Mouse (Mus musculus) lung, embryonic 14.5 days (tissue): ENCODE results near the gene Lrig2. TPM values are rescaled to one million over a fixed set of nuclear protein-coding genes. Genes with fewer than 3 reads are reported as not detected.
"Not testable (repeated sequence)": the region's sequence is repeated elsewhere in the genome, so short reads cannot be mapped to it uniquely, and the experiment has no call there.

Experiments used
- ATAC-seq: fragments of 200-750 bp; cut with Nextera tagmentation; 2 replicates; pipeline ENCODE4 v1.8.0; 2017; ENCODE audit warnings: mild to moderate bottlenecking, moderate TSS enrichment, moderate library complexity; ENCODE audit not compliant: insufficient read depth
- DNase-seq: peaks from one replicate; pipeline ENCODE4 v3.0.0-alpha.2; 2015
- H3K27ac ChIP-seq: fragments of 300-500 bp; sonication (generic); 2 replicates; pipeline ENCODE4 v1.5.1; 2014; ENCODE audit warnings: low read depth, mild to moderate bottlenecking, moderate library complexity
- H3K27me3 ChIP-seq: fragments of 300-500 bp; sonication (generic); 2 replicates; pipeline ENCODE4 v1.6.1; 2014; ENCODE audit warnings: low read length, control low read depth; ENCODE audit not compliant: insufficient read depth
- H3K36me3 ChIP-seq: fragments of 300-500 bp; sonication (generic); 2 replicates; pipeline ENCODE4 v1.6.1; 2014; ENCODE audit warnings: control low read depth; ENCODE audit not compliant: insufficient read depth
- H3K4me1 ChIP-seq: fragments of 300-500 bp; sonication (generic); 2 replicates; pipeline ENCODE4 v1.6.1; 2014; ENCODE audit warnings: antibody characterized with exemption, control low read depth; ENCODE audit not compliant: insufficient read depth
- H3K4me2 ChIP-seq: fragments of 300-500 bp; sonication (generic); 2 replicates; pipeline ENCODE4 v1.6.1; 2014; ENCODE audit warnings: mild to moderate bottlenecking
- H3K4me3 ChIP-seq: fragments of 300-500 bp; sonication (generic); 2 replicates; pipeline ENCODE4 v1.5.1; 2014; ENCODE audit warnings: low read depth, low read length
- H3K9ac ChIP-seq: fragments of 300-500 bp; sonication (generic); 2 replicates; pipeline ENCODE4 v1.6.1; 2014
- H3K9me3 ChIP-seq: fragments of 300-500 bp; sonication (generic); 2 replicates; pipeline ENCODE4 v1.6.1; 2016; ENCODE audit warnings: low read depth, low read length, control low read depth
- CTCF ChIP-seq: IDR thresholded peaks from 2 replicates; pipeline ENCODE4 v1.5.1; 2016; ENCODE audit warnings: antibody characterized with exemption, low read depth
- WGBS: fragments of 180-500 bp; shearing (Covaris S2); extraction: QIAGEN DNeasy Blood & Tissue Kit; methylation state at CpG from one replicate; pipeline ENCODE4 v1.1.7; 2014; 5-methylcytosine and 5-hydroxymethylcytosine counted together
- polyA plus RNA-seq: library from polyadenylated mRNA; unstranded; fragments of >200 nt; fragmentation: Nextera tagmentation; extraction: Ambion mirVana; gene quantifications from 2 replicates; pipeline ENCODE4 v1.2.1, GENCODE M21; 2014

Gene Lrig2
- polyA plus RNA-seq, 1 experiment from 2014 or later: 18.8 TPM

DNA sequence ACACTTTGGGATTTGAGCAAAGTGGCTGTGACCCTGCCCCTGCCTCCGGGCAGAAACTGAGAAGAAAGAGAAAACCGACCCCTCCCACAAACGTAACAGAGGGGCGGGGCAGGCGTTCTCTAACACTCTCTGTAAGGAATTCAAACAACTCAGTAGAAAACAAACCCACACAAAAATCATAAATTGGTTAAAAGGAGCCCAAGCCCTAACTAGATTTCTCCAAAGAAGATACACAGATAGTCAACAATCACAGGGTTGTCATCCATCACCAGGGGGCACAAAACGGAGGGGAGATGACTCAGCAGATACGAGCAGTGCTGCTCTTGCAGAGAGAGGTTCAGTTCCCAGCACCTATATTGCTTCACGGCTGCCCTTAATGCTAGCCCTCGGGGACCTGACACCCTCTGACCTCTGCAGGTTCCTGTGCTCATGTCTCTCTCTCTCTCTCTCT is 77.4 kb downstream of the Lrig2 start:
- H3K36me3 ChIP-seq: no peaks in the 10 kb centered on the region
- no peak overlapping the region for H3K9ac ChIP-seq
- H3K27ac ChIP-seq: no peak overlapping the region
- ATAC-seq (no peak), DNase-seq (peak; percentile 68)
- TF ChIP-seq CTCF: peak; percentile 9; the same call in 1 of the 2 replicates
- 4% methylated on average over 9 of the region's 9 CpGs for WGBS
- peaks cover 6% of the 10 kb centered on the region for H3K4me1 ChIP-seq
- peak overlapping the region; percentile 22 for H3K4me3 ChIP-seq
- H3K4me2 ChIP-seq: peak overlapping the region; percentile 54
- H3K27me3 ChIP-seq: no peaks in the 10 kb centered on the region
- H3K9me3 ChIP-seq: no peaks in the 10 kb centered on the region

DNA sequence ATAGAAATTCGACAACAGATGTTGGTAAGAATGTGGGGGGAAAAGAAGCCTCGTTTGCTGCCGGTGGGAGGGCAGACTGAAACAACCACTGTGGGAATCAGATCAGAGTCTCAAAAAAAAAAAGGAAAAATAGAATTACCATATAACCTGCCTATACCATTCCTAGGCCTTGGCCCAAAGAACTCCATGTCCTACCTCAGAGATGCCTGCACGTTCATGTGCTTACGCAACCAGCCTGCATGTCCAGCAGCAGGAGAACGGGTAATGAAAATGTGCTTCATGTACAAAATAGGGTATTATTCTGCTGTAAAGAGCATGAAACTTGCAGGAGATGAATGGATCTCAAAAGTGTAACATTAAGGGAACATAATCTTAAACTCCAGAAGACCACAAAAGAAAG is 79.1 kb downstream of the Lrig2 start:
- Histone ChIP-seq H3K27ac (no peak overlapping the region), H3K4me1 (peaks cover 6% of the 10 kb centered on the region), H3K27me3 (no peaks in the 10 kb centered on the region), H3K36me3 (no peaks in the 10 kb centered on the region), H3K4me2 (no peak overlapping the region), H3K9ac (no peak overlapping the region), H3K4me3 (no peak overlapping the region), H3K9me3 (no peaks in the 10 kb centered on the region)
- ATAC-seq: no peak
- TF ChIP-seq CTCF: no peak
- 72% methylated on average over 6 of the region's 6 CpGs for WGBS
- DNase-seq: no peak

DNA sequence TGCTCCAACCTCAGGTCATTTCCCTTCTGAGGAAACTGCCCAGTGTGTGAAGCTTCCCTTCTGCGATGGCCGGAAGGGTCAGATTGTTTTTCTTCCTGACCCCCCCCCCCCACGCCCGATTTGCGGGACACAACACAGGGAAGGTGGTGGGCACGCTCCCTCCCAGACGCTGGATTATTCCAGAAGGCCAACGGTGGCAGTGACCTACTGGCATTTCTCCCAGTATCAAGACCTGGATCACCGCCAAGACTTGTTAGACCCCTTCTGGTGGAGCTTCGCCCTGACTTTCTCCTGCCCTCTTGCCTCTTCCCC is 79.9 kb downstream of the Lrig2 start:
- no peaks in the 10 kb centered on the region for H3K36me3 ChIP-seq
- H3K4me1 ChIP-seq: peaks cover 6% of the 10 kb centered on the region
- 0 out of 2 replicates have a peak overlapping the region, but pooled peaks have one; percentile 46 for H3K27ac ChIP-seq
- no peaks in the 10 kb centered on the region for H3K27me3 ChIP-seq
- 20% methylated on average over 10 of the region's 10 CpGs for WGBS
- TF ChIP-seq CTCF: no peak
- no peak overlapping the region for H3K9ac ChIP-seq
- H3K9me3 ChIP-seq: no peaks in the 10 kb centered on the region
- H3K4me2 ChIP-seq: no peak overlapping the region
- ATAC-seq (peak; percentile 71; the same call in 1 of the 2 replicates), DNase-seq (peak; percentile 74)
- no peak overlapping the region for H3K4me3 ChIP-seq

DNA sequence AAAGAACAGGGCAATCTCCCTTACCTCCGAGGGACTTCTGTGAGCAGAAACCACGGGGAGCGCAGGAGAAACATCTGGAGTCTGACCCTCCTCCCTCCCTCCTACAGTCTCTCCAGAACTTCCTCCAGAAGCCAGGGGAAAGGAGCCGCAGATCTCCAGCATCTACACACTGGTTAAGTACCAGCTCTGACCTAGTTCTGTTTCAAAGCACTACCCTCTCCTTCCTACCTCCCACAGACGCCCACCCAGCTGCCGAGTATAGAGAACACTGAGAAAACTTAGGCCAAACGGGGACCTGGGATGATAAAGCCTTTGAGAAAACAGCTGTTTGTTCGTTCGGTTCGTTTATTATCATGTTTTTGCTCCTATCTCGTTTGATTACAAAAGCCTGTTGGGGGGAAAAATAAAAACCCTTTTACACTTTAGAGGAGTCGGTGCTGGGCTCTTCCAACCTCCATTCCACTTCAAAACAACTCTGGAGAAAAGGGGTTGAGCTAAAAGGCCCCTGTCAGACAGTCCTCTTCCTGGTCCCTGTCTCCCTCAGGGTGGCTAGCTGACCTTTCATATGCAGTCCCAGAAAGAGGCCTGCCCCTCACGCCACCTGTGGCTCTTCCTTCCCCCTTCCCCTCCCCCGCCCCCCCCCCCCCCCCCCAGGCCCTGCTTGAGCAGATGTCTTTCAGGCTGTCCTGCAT is 80.4 kb downstream of the Lrig2 start:
- H3K36me3 ChIP-seq: no peaks in the 10 kb centered on the region
- ATAC-seq: no peak; the same call in 1 of the 2 replicates
- TF ChIP-seq CTCF: no peak
- H3K4me1 ChIP-seq: peaks cover 6% of the 10 kb centered on the region
- 16% methylated on average over 13 of the region's 14 CpGs for WGBS
- no peak overlapping the region for H3K4me3 ChIP-seq
- DNase-seq: no peak
- H3K9me3 ChIP-seq: no peaks in the 10 kb centered on the region
- peak overlapping the region; percentile 3; the same call in 1 of the 2 replicates for H3K4me2 ChIP-seq
- no peak overlapping the region for H3K9ac ChIP-seq
- H3K27ac ChIP-seq: peak overlapping the region; percentile 60; the same call in 1 of the 2 replicates
- H3K27me3 ChIP-seq: no peaks in the 10 kb centered on the region

DNA sequence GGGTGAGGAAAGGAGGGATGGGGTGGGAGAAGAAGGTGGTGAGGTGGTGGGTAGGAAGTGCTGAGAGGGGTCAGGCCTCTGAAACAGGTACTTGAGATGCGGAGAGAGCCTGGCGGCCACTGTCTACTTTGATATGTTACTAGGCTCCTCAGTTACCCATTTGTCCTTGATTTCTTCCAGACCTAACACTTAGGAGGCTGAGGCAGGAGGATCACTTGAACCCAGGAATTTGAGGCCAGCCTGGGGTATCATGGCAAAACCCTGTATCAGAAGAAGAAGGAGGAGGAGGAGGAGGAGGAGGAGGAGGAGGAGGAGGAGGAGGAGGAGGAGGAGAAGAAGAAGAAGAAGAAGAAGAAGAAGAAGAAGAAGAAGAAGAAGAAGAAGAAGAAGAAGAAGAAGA is 84.4 kb downstream of the Lrig2 start:
- H3K9ac ChIP-seq, DNase-seq, H3K4me2 ChIP-seq, H3K4me1 ChIP-seq, H3K27me3 ChIP-seq, H3K9me3 ChIP-seq, H3K27ac ChIP-seq, H3K36me3 ChIP-seq, ATAC-seq, H3K4me3 ChIP-seq: not testable (repeated sequence)
- WGBS: 94% methylated on average over 2 of the region's 2 CpGs

DNA sequence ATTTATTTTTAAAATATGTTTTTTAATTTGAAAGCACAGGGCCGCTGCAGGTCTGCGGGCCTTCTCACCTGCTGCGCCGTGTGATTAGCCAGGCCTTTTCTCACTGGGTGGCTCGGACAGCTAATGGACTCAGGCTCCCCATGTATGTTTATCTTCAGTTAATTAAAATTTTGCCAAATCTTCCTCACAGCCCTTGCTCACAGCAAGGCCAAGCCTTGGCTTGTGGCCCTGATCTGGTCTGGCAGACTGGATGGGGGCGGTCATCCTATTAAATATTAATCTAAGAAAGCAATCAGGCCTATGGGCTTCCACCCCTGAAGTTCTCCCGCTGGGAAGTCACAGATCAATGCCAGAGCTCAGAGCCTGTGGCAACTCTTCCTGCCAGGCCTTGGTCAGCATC is 87.4 kb downstream of the Lrig2 start:
- H3K4me2 ChIP-seq: no peak overlapping the region
- DNase-seq: no peak

DNA sequence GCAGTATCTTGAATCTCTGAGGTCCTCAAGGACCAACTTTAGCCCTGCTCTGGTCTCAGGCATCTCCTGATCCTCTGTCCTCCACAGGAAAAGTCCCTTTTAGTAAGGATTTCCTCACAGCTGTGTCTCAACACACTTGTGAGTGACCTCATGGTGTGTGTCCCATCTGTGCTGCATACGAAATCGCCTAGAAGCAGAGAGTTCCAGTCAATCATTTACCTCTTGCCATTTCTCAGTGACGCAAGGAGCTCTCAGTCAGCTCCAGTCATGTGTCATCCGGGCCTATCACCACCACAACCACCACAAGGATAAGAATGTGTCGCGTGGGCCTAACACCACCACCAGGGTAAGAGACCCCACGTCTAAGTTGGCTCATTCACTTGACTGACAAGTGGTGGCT is 90.8 kb downstream of the Lrig2 start:
- Histone ChIP-seq H3K9ac (no peak overlapping the region), H3K27me3 (no peaks in the 10 kb centered on the region), H3K9me3 (no peaks in the 10 kb centered on the region), H3K4me3 (no peak overlapping the region), H3K27ac (no peak overlapping the region), H3K4me2 (no peak overlapping the region), H3K36me3 (no peaks in the 10 kb centered on the region), H3K4me1 (no peaks in the 10 kb centered on the region)
- no peak for ATAC-seq
- no peak for DNase-seq
- no peak for TF ChIP-seq CTCF
- 63% methylated on average over 7 of the region's 7 CpGs for whole genome bisulfite sequencing

More for the DNA sequence above, 87.4 kb downstream of the Lrig2 start:
- H3K27ac ChIP-seq: no peak overlapping the region
- 63% methylated on average over 7 of the region's 7 CpGs for WGBS
- no peak overlapping the region for H3K9ac ChIP-seq
- H3K27me3 ChIP-seq: no peaks in the 10 kb centered on the region
- H3K4me1 ChIP-seq: no peaks in the 10 kb centered on the region
- no peaks in the 10 kb centered on the region for H3K9me3 ChIP-seq
- H3K4me3 ChIP-seq: no peak overlapping the region
- ATAC-seq: no peak
- TF ChIP-seq CTCF: no peak
- no peaks in the 10 kb centered on the region for H3K36me3 ChIP-seq
